Mouse (Mus musculus) stomach, embryonic 15.5 days (tissue): ENCODE results near the gene Clec18a. TPM values are rescaled to one million over a fixed set of nuclear protein-coding genes. Genes with fewer than 3 reads are reported as not detected.

Source experiments
- ATAC-seq: fragments of 200-750 bp; cut with Nextera tagmentation; 2 replicates; pipeline ENCODE4 v1.8.0; 2017; ENCODE audit warnings: low read depth, moderate number of reproducible peaks, moderate TSS enrichment; ENCODE audit not compliant: insufficient read depth, low FRiP score
- H3K27ac ChIP-seq: fragments of 300-500 bp; sonication (generic); 2 replicates; pipeline ENCODE4 v1.5.1; 2015; ENCODE audit warnings: mild to moderate bottlenecking, inconsistent platforms
- H3K27me3 ChIP-seq: fragments of 300-500 bp; sonication (generic); replicated peaks from 2 replicates; pipeline ENCODE4 v1.6.1; 2015; ENCODE audit warnings: inconsistent platforms
- H3K36me3 ChIP-seq: fragments of 300-500 bp; sonication (generic); 2 replicates; pipeline ENCODE4 v1.6.1; 2015; ENCODE audit warnings: inconsistent platforms
- H3K4me1 ChIP-seq: fragments of 300-500 bp; sonication (generic); 2 replicates; pipeline ENCODE4 v1.6.1; 2015; ENCODE audit warnings: inconsistent platforms
- H3K4me2 ChIP-seq: fragments of 300-500 bp; sonication (generic); 2 replicates; pipeline ENCODE4 v1.6.1; 2015; ENCODE audit warnings: mild to moderate bottlenecking, inconsistent platforms
- H3K4me3 ChIP-seq: fragments of 300-500 bp; sonication (generic); replicated peaks from 2 replicates; pipeline ENCODE4 v1.5.1; 2015; ENCODE audit warnings: inconsistent platforms
- H3K9ac ChIP-seq: fragments of 300-500 bp; sonication (generic); 2 replicates; pipeline ENCODE4 v1.6.1; 2015; ENCODE audit warnings: inconsistent platforms
- H3K9me3 ChIP-seq: fragments of 300-500 bp; sonication (generic); 2 replicates; pipeline ENCODE4 v1.6.1; 2016; ENCODE audit warnings: inconsistent platforms
- WGBS: fragments of 180-500 bp; shearing (Covaris S2); methylation state at CpG from one replicate; pipeline ENCODE4 v1.1.7; 2015; 5-methylcytosine and 5-hydroxymethylcytosine counted together
- polyA plus RNA-seq: library from polyadenylated mRNA; unstranded; fragments of >200 nt; fragmentation: Nextera tagmentation; extraction: Ambion mirVana; gene quantifications from 2 replicates; pipeline ENCODE4 v1.2.1, GENCODE M21; 2015

The Clec18a gene
- polyA plus RNA-seq, 1 experiment from 2014 or later: not detected

- Histone ChIP-seq H3K4me2 (no peak overlapping the region), H3K36me3 (peaks cover 41% of the 10 kb centered on the region), H3K27me3 (no peaks in the 10 kb centered on the region), H3K4me1 (peaks cover 9% of the 10 kb centered on the region), H3K27ac (no peak overlapping the region), H3K9ac (no peak overlapping the region), H3K9me3 (no peaks in the 10 kb centered on the region), H3K4me3 (peak overlapping the region; percentile 85; the same call in 1 of the 2 replicates)
- WGBS: 73% methylated on average over 2 of the region's 2 CpGs
- 0 out of 2 replicates have a peak, but pooled peaks have one; percentile 33 for ATAC-seq
These were observed 36.6 kb downstream of the Clec18a start for GRCm38 (mm10) chr8:111055661-111056060.

- no peaks in the 10 kb centered on the region for H3K27me3 ChIP-seq
- no peak overlapping the region for H3K27ac ChIP-seq
- H3K4me3 ChIP-seq: no peak overlapping the region
- ATAC-seq: no peak
- H3K9ac ChIP-seq: no peak overlapping the region
- H3K36me3 ChIP-seq: peaks cover 46% of the 10 kb centered on the region
- no peaks in the 10 kb centered on the region for H3K9me3 ChIP-seq
- peaks cover 8% of the 10 kb centered on the region for H3K4me1 ChIP-seq
- 88% methylated on average over 17 of the region's 17 CpGs for WGBS
- H3K4me2 ChIP-seq: no peak overlapping the region
These were observed 37.1 kb downstream of the Clec18a start for GRCm38 (mm10) chr8:111055031-111055634.

DNA sequence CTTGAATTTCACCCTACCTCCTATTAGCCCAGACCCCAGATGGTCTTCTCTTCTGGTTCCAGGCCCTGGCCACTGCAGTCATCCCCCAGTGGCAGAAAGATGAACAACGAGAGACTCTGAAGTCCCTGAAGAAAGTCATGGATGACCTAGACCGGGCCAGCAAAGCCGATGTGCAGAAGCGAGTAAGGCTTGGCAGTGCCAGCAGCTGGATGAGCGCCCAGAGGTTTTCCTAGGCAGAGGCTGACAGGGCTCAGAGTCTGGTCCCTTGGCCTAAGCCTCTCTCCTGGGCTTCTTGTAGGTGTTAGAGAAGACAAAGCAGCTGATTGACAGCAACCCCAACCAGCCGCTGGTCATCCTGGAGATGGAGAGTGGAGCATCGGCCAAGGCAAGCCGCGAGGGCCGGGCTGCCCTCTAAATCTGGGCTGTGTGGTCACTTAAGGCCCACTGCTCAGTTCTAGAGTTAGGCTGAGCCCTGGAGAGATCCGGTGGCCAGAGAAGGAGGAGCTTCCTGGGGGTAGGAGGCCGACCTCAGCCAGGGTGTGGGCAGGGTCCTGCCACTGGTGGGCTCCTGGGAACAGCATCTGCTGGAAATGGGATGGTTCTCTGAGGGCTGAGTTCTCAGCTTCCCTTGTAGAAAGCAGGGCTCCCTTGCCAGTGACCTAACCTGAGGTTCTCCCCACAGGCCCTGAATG, 38.3 kb downstream of the Clec18a start:
- Histone ChIP-seq H3K9me3 (no peaks in the 10 kb centered on the region), H3K4me3 (no peak overlapping the region), H3K27me3 (no peaks in the 10 kb centered on the region), H3K4me1 (peaks cover 8% of the 10 kb centered on the region), H3K36me3 (peaks cover 57% of the 10 kb centered on the region), H3K27ac (no peak overlapping the region), H3K9ac (no peak overlapping the region), H3K4me2 (no peak overlapping the region)
- WGBS: 93% methylated on average over 12 of the region's 12 CpGs
- ATAC-seq: no peak

GRCm38 (mm10) chr8:111049106-111049505, 43.1 kb downstream of the Clec18a start:
- Histone ChIP-seq H3K27ac (no peak overlapping the region), H3K9me3 (no peaks in the 10 kb centered on the region), H3K4me2 (no peak overlapping the region), H3K27me3 (no peaks in the 10 kb centered on the region), H3K4me1 (no peaks in the 10 kb centered on the region), H3K9ac (no peak overlapping the region), H3K4me3 (no peak overlapping the region), H3K36me3 (peaks cover 86% of the 10 kb centered on the region)
- 93% methylated on average over 7 of the region's 7 CpGs for WGBS
- ATAC-seq: no peak

DNA sequence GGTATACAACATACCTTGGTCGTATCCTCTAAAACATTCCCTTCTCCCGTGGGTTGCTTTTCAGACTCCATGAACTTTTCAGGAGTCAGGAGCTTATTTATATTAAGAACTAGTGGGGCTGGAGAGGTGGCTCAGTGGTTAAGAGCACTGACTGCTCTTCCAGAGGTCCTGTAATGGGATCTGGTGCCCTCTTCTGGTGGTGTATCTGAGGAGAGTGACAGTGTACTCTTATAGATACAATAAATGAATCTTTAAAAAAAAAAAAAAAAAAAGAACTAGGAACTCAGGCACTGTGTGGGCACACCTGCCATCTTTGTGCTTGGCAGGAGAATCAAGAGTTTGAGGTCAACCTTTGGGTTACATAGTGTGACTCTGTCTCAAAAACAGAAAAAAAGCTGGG, 43.5 kb downstream of the Clec18a start:
- Histone ChIP-seq H3K4me1 (no peaks in the 10 kb centered on the region), H3K9me3 (no peaks in the 10 kb centered on the region), H3K4me3 (no peak overlapping the region), H3K4me2 (no peak overlapping the region), H3K9ac (no peak overlapping the region), H3K27ac (no peak overlapping the region), H3K27me3 (no peaks in the 10 kb centered on the region), H3K36me3 (peaks cover 82% of the 10 kb centered on the region)
- ATAC-seq: no peak
- 91% methylated on average over 2 of the region's 2 CpGs for WGBS

DNA sequence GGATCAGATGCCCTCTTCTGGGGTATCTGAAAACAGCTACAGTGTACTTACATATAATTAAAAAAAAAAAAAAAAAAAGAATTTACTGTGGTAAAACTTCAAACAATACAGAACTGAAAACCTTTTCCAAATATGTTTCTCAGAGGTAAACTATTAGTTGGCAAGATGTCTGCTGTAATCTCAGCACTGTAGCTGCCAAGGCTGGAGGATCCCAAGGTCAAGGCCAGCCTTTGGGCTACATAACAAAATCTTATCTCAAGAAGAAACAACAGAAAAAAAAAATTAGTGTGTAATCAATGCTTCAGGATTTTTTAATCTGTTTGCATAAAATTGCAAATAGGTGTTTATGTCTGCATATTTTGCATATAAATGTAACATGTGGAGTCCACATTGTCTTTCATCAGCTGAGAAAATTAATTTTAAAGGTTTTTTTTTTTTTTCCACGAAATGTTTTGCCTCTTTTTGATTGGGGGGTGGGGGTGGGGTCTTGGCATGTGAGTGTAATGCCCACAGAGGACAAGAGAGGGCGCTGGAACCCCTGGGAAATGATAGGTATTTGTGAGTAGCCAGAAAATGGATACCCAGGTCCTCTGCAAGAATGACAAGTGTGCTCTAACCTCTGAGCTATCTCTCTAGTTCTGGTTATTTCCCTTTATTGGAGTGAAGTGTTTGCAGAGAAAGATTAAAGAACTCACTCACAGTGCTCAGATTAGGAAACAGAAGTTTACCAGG, 48.1 kb downstream of the Clec18a start:
- Histone ChIP-seq H3K9me3 (no peaks in the 10 kb centered on the region), H3K9ac (no peak overlapping the region), H3K4me1 (no peaks in the 10 kb centered on the region), H3K36me3 (peaks cover 81% of the 10 kb centered on the region), H3K4me2 (no peak overlapping the region), H3K27me3 (no peaks in the 10 kb centered on the region), H3K27ac (no peak overlapping the region), H3K4me3 (no peak overlapping the region)
- no peak for ATAC-seq
- WGBS: 44% methylated on average over 2 of the region's 2 CpGs

GRCm38 (mm10) chr8:111042546-111042945, 49.7 kb downstream of the Clec18a start:
- WGBS: 94% methylated on average over 19 of the region's 19 CpGs
- H3K9me3 ChIP-seq: no peaks in the 10 kb centered on the region
- peaks cover 77% of the 10 kb centered on the region for H3K36me3 ChIP-seq
- no peak overlapping the region for H3K4me2 ChIP-seq
- no peaks in the 10 kb centered on the region for H3K27me3 ChIP-seq
- no peak overlapping the region for H3K4me3 ChIP-seq
- H3K4me1 ChIP-seq: no peaks in the 10 kb centered on the region
- no peak overlapping the region for H3K9ac ChIP-seq
- ATAC-seq: no peak
- no peak overlapping the region for H3K27ac ChIP-seq

GRCm38 (mm10) chr8:111036591-111036990, 55.6 kb downstream of the Clec18a start:
- Histone ChIP-seq H3K4me3 (no peak overlapping the region), H3K36me3 (peaks cover 42% of the 10 kb centered on the region), H3K27ac (no peak overlapping the region), H3K9ac (no peak overlapping the region), H3K4me1 (peaks cover 20% of the 10 kb centered on the region), H3K9me3 (no peaks in the 10 kb centered on the region), H3K27me3 (0 out of 2 replicates have a peak, but pooled peaks cover 1% of the 10 kb centered on the region), H3K4me2 (no peak overlapping the region)
- 93% methylated on average over 15 of the region's 15 CpGs for WGBS
- ATAC-seq: no peak

- WGBS: 15% methylated on average over 12 of the region's 12 CpGs
- H3K9ac ChIP-seq: peak overlapping the region; percentile 83
- no peak for ATAC-seq
- H3K36me3 ChIP-seq: peaks cover 24% of the 10 kb centered on the region; the same call in 1 of the 2 replicates
- no peaks in the 10 kb centered on the region for H3K9me3 ChIP-seq
- 0 out of 2 replicates have a peak, but pooled peaks cover 3% of the 10 kb centered on the region for H3K27me3 ChIP-seq
- peak overlapping the region; percentile 78 for H3K4me3 ChIP-seq
- H3K4me1 ChIP-seq: peaks cover 20% of the 10 kb centered on the region
- peak overlapping the region; percentile 77 for H3K27ac ChIP-seq
- H3K4me2 ChIP-seq: peak overlapping the region; percentile 62
These were observed 58.0 kb downstream of the Clec18a start for GRCm38 (mm10) chr8:111034276-111034675.

- Histone ChIP-seq H3K27me3 (0 out of 2 replicates have a peak, but pooled peaks cover 3% of the 10 kb centered on the region), H3K36me3 (peaks cover 18% of the 10 kb centered on the region; the same call in 1 of the 2 replicates), H3K27ac (peak overlapping the region; percentile 77), H3K9ac (peak overlapping the region; percentile 83), H3K4me2 (peak overlapping the region; percentile 62), H3K9me3 (no peaks in the 10 kb centered on the region), H3K4me1 (peaks cover 20% of the 10 kb centered on the region), H3K4me3 (peak overlapping the region; percentile 78)
- ATAC-seq: peak; percentile 99
- 6% methylated on average over 37 of the region's 37 CpGs for WGBS
These were observed 58.6 kb downstream of the Clec18a start for GRCm38 (mm10) chr8:111033482-111034215.

DNA sequence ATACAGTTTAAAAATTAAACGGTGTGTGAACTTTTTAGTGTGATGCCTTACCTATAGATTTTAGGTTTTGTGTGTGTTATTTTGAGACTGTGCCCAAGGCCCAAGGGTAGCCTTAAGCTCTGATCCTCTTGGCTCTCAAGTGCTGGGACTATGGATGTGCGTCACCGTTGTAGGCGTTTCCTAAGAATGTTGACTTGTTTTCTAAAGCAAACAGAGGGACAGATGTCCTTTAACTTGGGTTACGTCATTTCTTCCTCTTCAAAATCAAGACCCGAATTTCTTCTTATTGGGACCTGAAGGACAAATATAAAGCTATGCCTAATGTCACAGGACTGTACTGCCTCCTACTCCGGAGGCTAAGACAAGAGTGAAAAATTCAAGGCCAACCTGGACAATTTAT, 59.3 kb downstream of the Clec18a start, which contains the start of gene Aars:
Gene Aars, plus strand, starts transcription at position 229 of the 400 bp plus-strand sequence.
- Histone ChIP-seq H3K9ac (peak within 1 kb of the TSS; percentile 83), H3K36me3 (peaks cover 13% of the 10 kb centered on the region; the same call in 1 of the 2 replicates), H3K4me2 (peak within 1 kb of the TSS; percentile 62), H3K27me3 (0 out of 2 replicates have a peak, but pooled peaks cover 3% of the 10 kb centered on the region), H3K9me3 (no peaks in the 10 kb centered on the region), H3K27ac (peak within 1 kb of the TSS; percentile 77), H3K4me1 (peaks cover 20% of the 10 kb centered on the region), H3K4me3 (peak within 1 kb of the TSS; percentile 78)
- 93% methylated on average over 7 of the region's 7 CpGs for WGBS
- no peak for ATAC-seq
